Mouse (Mus musculus): ENCODE measurements at regions not wholly inside any gene's neighbourhood (a gene's known extent, or its start where the extent isn't known, plus 50 kb on each side); places are given as distances from the start of the nearest gene placed in this dataset.

GRCm38 (mm10) chr13:52078561-52078960 lies 232.1 kb downstream of the Gadd45g start:
- TF ChIP-seq CTCF (IDR thresholded peaks at IDR 0.05; ENCODE audit: borderline replicate concordance, insufficient read depth, low read depth, low read length) (no peak), POLR2A (IDR thresholded peaks at IDR 0.05; ENCODE audit: borderline replicate concordance, insufficient read depth, low read length) (no peak)
